Mouse (Mus musculus) Muller cell, postnatal 12 days (primary cell): ENCODE results near the gene Gm45837.
A peak's percentile ranks its signal among the peaks of the same experiment; 100 is the strongest.

Source experiments
- DNase-seq: peaks from one replicate; pipeline ENCODE4 v3.0.0-alpha.2; 2015; ENCODE audit errors: inconsistent ontology term

Gene Gm45837

GRCm38 (mm10) chr7:101410267-101410936 is at the start of gene Gm45837:
Gene Gm45837, plus strand, starts transcription at chr7:101410886.
- DNase-seq, result no peak

GRCm38 (mm10) chr7:101361021-101361420 is 49.7 kb upstream of the Gm45837 start:
- DNase-seq, result no peak

- DNase-seq, result no peak
These were observed 48.9 kb upstream of the Gm45837 start for GRCm38 (mm10) chr7:101361767-101362166.

DNA sequence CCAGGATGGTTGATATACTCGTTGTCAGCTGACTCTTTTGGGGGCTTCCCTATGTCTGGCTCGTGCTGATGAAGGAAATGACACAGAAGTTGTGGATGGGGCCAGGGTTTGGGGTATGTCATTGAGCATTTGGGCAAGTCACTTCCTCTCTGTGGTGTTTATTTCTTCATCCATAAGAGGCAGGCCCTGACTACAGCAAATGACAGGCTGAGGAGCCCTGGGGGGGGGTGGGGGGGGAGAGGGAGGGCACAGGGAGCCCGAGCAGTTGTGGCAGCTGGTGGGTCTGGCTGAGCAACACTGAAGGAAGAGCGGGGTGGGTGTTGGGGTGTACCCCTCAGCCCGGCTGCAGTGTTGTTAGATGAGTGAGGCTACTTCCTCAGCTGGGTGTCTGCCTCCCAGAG is 47.9 kb upstream of the Gm45837 start:
- DNase-seq, result no peak

- DNase-seq, result no peak
These were observed 46.8 kb upstream of the Gm45837 start for GRCm38 (mm10) chr7:101363914-101364313.

DNA sequence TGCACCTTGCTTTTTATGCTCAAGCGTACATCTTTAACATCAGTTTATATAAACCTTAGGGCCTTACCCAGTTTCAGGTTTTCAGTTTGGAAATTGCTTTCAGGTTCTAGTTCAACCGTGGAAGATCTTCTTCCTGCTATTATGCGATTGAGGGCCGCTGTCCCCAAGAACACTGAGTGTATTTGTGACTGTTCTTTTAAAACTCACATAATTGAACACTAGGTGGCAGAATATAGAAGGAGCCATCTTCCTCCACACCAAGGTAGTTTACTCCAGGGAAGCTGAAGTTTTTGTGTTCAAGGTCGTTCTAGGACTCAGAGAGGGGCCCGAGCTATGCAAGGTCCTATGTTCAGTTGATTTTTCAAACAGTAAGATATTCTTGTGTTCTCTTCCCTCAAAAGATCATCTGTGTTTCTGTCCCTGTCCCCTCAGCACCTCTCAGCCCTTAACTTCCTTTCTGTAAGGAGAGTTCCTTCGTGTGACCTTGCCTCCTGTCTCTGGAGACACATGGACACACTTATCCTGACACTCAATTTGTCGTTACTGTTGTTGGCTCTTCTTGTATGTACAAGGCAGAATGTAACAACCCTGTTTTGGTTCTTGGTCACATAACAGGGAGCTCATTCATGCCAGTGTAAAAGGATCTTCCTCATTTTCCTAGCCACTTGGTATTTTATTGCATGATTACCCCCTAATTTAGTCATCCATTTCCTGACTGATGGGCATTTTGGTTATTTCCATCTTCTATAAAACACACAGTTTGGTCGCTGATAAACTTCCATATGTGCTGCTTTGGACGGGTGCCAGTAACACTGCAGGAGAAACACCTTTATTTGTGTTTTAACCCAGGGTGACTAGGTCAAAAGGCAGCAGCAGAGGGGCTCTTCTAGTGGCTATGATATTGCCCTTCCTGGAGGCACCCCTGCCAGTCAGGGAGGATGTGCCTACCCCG is 42.5 kb upstream of the Gm45837 start:
- DNase-seq, result no peak

GRCm38 (mm10) chr7:101369666-101370065 is 41.0 kb upstream of the Gm45837 start:
- no peak for DNase-seq

GRCm38 (mm10) chr7:101373082-101373481 is 37.6 kb upstream of the Gm45837 start:
- no peak for DNase-seq

DNA sequence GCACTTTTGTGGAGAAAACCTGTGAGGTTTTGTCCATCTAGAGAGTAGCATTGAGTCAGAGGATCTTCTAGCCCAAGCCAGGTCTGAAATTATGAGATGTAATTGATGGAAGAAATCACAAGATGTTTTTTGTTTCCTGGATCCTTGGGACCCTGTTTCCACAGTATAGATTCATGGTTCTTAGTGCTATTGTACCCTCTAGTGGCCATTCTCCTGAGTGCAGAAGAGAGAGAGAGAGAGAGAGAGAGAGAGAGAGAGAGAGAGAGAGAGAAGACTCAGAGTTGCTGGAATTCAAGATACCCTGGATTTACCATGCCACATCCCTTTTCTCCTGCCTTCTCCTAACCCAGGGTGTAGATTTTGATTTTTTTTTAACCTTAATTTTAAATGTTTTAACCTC is 36.5 kb upstream of the Gm45837 start:
- peak; percentile 65 for DNase-seq

DNA sequence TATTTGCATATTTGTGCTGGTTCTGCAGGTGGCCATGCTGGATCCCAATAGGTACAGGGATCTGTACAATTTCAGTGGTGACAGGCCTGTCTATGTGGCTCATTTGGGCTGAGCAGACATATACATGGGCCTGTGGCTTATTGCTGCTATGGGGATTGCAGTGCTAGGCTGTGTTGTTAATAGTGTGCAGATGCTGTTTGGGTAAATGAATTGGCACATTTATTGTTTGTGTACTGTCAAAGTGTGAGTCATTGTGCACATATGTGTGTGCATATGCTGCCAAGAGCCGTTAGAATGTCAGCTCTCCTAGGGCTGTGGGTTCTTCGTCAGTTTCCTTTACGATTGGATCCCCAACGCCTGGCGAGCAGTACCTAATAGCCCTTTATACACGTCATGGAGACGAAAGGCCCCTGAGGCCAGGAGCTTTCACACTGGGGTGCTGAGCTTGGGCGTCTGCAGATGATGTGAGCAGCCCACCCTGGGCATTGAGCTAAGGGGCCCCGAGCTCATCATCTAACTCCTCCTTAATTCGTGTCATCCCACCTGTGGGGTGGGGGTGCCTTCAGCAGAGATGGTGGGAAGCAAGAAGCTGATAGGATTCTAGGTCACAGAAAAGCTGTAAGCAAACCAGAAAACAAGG is 33.9 kb upstream of the Gm45837 start:
- no peak for DNase-seq

GRCm38 (mm10) chr7:101377741-101378262 is 32.9 kb upstream of the Gm45837 start:
- DNase-seq, result peak; percentile 87

- no peak for DNase-seq
These were observed 32.4 kb upstream of the Gm45837 start for GRCm38 (mm10) chr7:101378285-101378684.

- no peak for DNase-seq
These were observed 31.8 kb upstream of the Gm45837 start for GRCm38 (mm10) chr7:101378796-101379465.

DNA sequence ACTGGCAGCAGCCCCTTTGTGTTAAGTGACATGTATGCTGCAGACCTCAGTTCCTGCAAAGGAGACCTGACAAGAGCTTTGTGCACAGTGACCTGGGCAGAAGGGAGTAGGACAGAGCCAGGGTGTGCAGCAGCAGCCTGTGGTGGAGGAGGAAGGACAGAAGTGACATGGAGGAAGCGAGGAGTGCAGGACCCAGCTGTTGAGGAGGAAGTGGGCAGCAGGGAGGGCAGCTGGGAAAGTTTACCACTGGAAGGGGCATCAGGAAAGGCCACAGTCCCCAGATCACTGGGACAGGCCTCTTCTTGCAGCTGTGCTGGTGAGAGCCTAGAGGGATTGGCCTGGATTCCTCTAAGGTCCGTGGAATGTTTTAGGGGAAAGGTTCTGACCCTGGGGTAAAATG is 31.0 kb upstream of the Gm45837 start:
- no peak for DNase-seq

DNA sequence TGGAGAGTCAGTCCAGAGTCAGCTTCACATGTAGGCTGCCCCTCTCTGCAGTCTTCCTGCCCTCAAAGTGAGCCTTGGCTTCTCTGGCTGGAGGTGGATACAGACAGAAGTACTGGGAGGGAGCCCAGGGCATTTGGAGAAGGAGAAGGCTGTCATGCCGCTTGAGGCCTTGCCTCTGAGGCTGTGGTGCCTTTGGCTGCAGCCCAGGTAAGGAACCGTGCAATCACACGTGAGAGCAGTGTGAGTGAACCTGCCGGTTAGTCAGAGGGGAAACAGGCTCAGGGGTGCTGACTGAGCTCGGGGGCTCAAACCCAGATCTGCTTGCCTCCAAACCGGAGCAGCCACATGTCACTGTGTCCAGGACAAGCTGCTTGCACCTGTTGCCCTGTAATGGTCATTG is 29.2 kb upstream of the Gm45837 start:
- no peak for DNase-seq

GRCm38 (mm10) chr7:101382378-101382777 is 28.3 kb upstream of the Gm45837 start:
- DNase-seq, result peak; percentile 25

DNA sequence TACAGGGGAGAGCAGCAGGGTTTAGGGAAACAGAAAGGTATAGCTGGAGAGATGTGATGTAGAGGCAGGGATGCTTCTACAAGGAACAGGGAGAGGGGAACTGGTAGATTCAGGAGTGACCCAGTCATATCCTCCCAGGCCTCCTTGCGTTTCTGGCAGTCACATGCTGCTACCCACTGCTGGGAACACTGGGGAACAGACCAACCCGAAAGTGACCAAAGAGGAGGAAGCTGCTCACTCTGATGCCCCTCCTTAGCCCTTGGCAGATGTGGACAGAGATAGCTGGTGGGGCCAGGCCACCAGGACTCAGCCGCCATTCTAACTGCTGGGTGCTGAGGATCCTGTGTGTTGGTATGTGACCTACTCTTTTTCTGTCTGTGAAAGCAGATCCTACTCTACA is 26.9 kb upstream of the Gm45837 start:
- no peak for DNase-seq

GRCm38 (mm10) chr7:101384931-101385330 is 25.8 kb upstream of the Gm45837 start:
- DNase-seq, result no peak

DNA sequence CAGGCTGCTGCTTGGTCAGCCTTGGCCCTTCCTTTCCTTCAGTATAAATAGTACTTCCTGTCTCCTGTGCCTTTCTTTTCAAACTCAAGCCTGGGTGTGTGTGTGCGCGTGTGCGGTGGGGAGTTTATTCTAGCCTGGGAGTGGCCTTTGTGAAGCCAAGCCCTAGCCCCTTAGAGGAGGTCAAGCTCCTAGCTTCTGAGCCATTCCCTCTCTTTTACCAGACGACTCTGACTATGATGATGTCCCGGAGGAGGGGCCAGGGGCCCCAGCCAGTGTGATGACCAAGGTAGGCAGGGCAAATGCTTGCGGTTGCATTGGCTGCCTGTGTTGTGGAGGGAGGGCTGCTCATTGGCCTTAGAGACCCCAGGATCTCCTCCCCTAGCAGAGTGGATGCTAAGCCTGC is 25.4 kb upstream of the Gm45837 start:
- DNase-seq, result peak; percentile 51

GRCm38 (mm10) chr7:101385866-101386452 is 24.7 kb upstream of the Gm45837 start:
- DNase-seq, result no peak

DNA sequence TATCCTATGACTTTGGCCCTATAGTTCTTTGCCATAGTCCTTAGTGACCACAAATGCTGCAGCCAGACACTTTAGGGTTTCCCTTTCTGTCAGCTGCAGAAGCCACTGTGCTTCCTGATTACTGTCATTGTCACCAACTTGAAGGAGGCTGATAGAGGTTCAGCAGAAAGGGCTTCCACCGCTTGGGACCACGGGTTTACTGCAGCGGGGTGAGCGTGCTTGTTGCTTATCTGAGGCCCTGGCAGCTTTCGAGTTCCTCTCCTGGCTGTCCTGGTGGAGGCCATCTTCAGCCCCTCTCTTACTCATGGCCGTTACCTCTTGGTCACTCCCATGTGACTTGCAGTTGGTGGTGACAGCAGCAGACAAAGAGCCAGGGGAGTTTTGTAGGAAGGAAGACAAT is 21.4 kb upstream of the Gm45837 start:
- DNase-seq, result no peak
